Mouse (Mus musculus) adipose tissue, adult 10 weeks (tissue): Measurements from ENCODE around the gene Fcamr. TPM values are rescaled to one million over a fixed set of nuclear protein-coding genes. Genes with fewer than 3 reads are reported as not detected.

ENCODE experiments used
- polyA plus RNA-seq: library from polyadenylated mRNA; stranded (reverse); fragments of 350-450 nt; fragmentation: Illumina TruSeq; extraction: RNeasy Lipid Tissue Mini Kit (QIAGEN cat#74804); gene quantifications from one replicate; pipeline ENCODE4 v1.2.3, GENCODE M21; 2014; ENCODE audit warnings: low read depth, low replicate concordance

Fcamr gene
- 1.7 TPM for polyA plus RNA-seq

DNA sequence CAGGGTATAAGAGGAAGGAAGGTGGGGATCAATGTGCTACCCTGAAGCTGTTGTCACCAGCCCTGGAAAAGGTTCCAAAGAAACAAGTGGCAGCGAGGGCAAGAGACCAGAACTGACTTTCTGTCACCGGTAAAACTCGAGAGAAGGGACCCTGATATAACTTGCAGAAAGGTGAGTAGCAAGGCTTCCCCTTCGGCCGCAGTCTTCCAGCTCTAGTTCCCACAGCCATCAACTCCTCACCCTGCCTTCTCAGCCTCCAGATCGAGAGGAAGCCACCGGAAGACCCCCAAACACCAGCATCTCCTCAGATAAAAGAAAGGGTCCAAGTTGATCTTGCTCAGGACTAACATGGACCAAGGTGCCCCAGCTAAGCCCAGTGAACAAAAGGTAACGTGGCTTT lies at the start of gene Fcamr:
Fcamr (plus strand) TSS at position 301 of the 400 bp plus-strand sequence.

DNA sequence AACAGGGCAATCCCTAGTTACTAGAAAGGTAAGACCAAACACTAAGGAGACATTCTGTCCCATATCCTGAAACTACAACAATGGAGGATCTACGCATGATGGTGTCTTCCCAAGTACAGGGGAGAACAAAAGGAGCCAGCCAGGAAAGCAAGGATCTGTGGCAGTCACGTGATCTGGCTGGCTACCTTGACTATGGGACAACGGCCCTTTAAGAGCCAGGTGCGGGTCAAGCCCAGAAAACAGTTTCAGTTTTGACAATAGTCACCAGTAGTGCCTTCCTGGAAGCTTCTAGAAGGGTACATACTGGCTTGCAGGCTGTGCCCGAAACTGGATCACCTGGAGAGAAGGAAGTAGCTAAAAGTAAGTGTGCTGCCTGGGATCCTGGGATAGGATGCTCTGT lies 25.7 kb downstream of the Fcamr start, which contains the start of gene Pigr:
Pigr (plus strand) TSS at position 237 of the 400 bp plus-strand sequence.

Other genes with a start within 250 kb of the Fcamr start
- gene Zp3r, start 171.3 kb upstream of the Fcamr start, polyA plus RNA-seq, result 1.8 TPM
- gene C4bp, start 139.3 kb upstream of the Fcamr start, polyA plus RNA-seq, result 695 TPM
- 0.25 TPM for gene Gm29427, start 85.1 kb upstream of the Fcamr start, polyA plus RNA-seq
- 3.3 TPM for gene Yod1, start 83.6 kb upstream of the Fcamr start, polyA plus RNA-seq
- gene Pfkfb2, start 71.6 kb upstream of the Fcamr start, polyA plus RNA-seq, result 25.2 TPM
- 2.0 TPM for gene AA986860, start 68.9 kb upstream of the Fcamr start, polyA plus RNA-seq
- gene Pigr, start 25.8 kb downstream of the Fcamr start, polyA plus RNA-seq, result 0.17 TPM
- 10.3 TPM for gene Fcmr, start 64.8 kb downstream of the Fcamr start, polyA plus RNA-seq
- gene Il24, start 86.6 kb downstream of the Fcamr start, polyA plus RNA-seq, result 0.73 TPM
- not detected for gene Il20, start 110.5 kb downstream of the Fcamr start, polyA plus RNA-seq
- gene Il19, start 139.2 kb downstream of the Fcamr start, polyA plus RNA-seq, result not detected
- not detected for gene Il10, start 218.9 kb downstream of the Fcamr start, polyA plus RNA-seq